Mouse (Mus musculus) E14TG2a.4 (cell line): ENCODE results near the gene Cct8.
A peak's percentile ranks its signal among the peaks of the same experiment; 100 is the strongest.

ENCODE experiments used
- H3K27me3 ChIP-seq: 2 replicates; pipeline ENCODE4 v1.6.1; 2014; ENCODE audit warnings: low read length, control low read depth; ENCODE audit not compliant: insufficient read depth
- H3K36me3 ChIP-seq: 2 replicates; pipeline ENCODE4 v1.6.1; 2014; ENCODE audit warnings: low read length, control low read depth; ENCODE audit not compliant: insufficient read depth
- H3K4me1 ChIP-seq: replicated peaks from 2 replicates; pipeline ENCODE4 v1.6.1; 2014; ENCODE audit warnings: low read depth, low read length, control low read depth
- H3K4me3 ChIP-seq: replicated peaks from 2 replicates; pipeline ENCODE4 v1.5.1; 2014; ENCODE audit warnings: mild to moderate bottlenecking, low read length
- H3K9me3 ChIP-seq: 2 replicates; pipeline ENCODE4 v1.6.1; 2014; ENCODE audit warnings: low read length, control low read depth
- CTCF ChIP-seq: conservative IDR thresholded peaks from 2 replicates; pipeline ENCODE4 v1.5.1; 2014; ENCODE audit warnings: low read length
- NANOG ChIP-seq: IDR thresholded peaks from 2 replicates; pipeline ENCODE4 v1.6.1; 2014; ENCODE audit warnings: borderline replicate concordance, low read length, mixed read lengths
- POU5F1 ChIP-seq: IDR thresholded peaks from 2 replicates; pipeline ENCODE4 v1.6.1; 2014; ENCODE audit warnings: low read length, borderline replicate concordance

Cct8 gene

DNA sequence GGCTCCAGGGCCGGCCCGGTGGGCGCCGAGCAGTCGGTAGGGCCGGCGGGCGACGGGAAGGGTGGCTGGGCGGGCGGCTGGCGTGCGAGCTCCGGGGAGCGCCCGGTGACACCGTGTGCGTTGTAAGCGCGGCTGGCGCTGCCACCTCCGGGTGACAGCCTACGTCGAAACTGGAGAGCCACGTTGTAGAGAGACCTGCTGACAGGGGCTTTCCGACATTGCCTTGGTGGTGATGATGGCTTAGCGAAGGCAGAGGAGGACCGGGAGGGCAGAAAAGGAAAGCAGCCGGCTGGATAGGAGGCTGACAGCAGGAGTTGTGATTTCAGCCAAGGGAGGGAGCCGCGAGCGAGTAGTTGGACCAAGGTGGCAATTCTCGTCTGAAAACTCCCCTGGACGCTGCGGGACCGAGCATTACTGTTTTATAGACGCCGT is 40.5 kb downstream of the Cct8 start:
- Histone ChIP-seq H3K4me3 (peak overlapping the region; percentile 95), H3K4me1 (peaks cover 32% of the 10 kb centered on the region), H3K9me3 (no peaks in the 10 kb centered on the region), H3K27me3 (peaks cover 11% of the 10 kb centered on the region), H3K36me3 (peaks cover 12% of the 10 kb centered on the region)
- TF ChIP-seq CTCF, result no peak
- TF ChIP-seq POU5F1, result no peak
- TF ChIP-seq NANOG, result no peak

DNA sequence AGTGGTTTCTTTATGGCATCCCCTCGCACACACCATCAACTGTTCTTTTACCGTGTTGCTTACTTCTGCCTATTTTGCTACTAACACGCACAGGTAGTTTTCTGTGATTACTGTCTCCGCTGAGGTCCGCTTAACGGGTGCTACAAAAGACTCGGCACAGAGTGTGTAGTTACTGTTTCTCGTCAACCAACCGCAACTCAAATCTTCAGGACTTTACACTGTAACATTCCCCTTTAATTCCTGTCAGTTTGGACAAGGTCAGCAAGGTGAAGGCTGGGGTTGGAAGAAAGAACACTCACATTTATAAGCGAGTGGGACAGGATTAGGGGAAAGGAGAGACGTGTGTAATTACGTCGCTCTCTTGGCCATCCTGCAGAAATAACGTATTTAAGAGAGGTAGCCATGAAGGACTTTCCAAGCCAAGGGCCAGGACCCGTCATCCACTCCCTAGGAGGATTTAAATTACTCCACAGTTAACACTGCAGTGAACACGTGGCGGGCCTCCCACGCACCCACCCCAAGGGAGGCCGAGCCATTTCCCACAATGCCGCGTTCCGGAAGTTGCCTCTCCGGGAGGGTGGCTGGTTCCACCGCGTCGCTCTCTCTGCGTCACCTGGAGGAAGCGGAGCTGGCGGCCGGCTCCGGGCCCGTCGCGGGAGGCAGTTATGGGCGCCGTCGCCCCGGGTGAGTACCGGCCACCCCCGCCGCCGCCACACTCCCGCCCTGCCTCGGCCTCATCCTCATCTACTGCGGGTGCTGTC is 41.1 kb downstream of the Cct8 start, which contains the start of gene Usp16:
Gene Usp16 (plus strand): TSS at position 285 of the 761 bp plus-strand sequence.
- peak within 1 kb of the TSS; percentile 95 for H3K4me3 ChIP-seq
- H3K36me3 ChIP-seq, result peaks cover 6% of the 10 kb centered on the region
- H3K4me1 ChIP-seq, result peaks cover 32% of the 10 kb centered on the region
- no peaks in the 10 kb centered on the region for H3K9me3 ChIP-seq
- peaks cover 11% of the 10 kb centered on the region for H3K27me3 ChIP-seq
- no peak for TF ChIP-seq CTCF
- TF ChIP-seq NANOG, result no peak
- TF ChIP-seq POU5F1, result no peak

DNA sequence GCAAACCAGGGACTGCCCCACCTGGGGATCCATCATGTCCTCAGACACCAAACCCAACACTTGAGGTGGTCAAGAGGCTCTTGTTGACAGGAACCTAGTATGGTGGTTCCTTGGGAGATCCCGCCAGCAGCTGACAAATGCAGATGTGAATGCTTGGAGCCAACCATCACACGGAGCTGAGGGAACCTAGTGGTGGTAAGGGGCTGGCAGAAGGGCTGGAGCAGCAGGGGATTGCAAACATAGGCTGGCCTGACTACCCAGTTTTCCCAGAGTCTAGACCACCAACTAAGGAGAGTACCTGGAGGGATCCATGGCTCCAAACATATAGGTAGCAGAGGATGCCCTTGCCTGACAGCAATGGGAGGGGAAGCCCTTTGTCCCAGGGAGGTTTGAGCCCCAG is 42.4 kb downstream of the Cct8 start:
- TF ChIP-seq NANOG, result no peak
- no peak for TF ChIP-seq CTCF
- no peak for TF ChIP-seq POU5F1
- no peaks in the 10 kb centered on the region for H3K36me3 ChIP-seq

DNA sequence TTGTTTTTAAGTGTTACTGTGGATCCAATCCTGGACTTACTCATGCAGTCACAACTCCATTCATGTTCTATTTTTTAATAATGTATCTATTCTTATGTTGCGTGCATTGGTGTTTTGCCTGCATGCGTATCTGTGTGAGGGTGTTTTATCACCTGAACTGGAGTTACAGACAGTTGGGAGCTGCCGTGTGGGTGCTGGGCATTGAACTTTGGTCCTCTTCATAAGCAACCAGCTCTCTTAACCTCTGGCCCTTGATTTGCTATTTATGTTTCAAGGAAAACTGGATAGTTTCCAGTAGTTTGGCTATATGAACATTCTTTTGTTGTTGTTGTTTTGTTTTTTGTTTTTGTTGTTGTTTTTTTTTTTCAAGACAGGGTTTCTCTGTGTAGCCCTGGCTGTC is 50.1 kb downstream of the Cct8 start:
- Histone ChIP-seq H3K9me3 (no peaks in the 10 kb centered on the region), H3K4me1 (peaks cover 20% of the 10 kb centered on the region), H3K36me3 (no peaks in the 10 kb centered on the region), H3K27me3 (peaks cover 6% of the 10 kb centered on the region), H3K4me3 (no peak overlapping the region)
- TF ChIP-seq NANOG (no peak), CTCF (no peak), POU5F1 (no peak)

More for the DNA sequence above, 42.4 kb downstream of the Cct8 start:
- H3K27me3 ChIP-seq, result peaks cover 11% of the 10 kb centered on the region
- H3K9me3 ChIP-seq, result no peaks in the 10 kb centered on the region
- no peak overlapping the region for H3K4me3 ChIP-seq
- peaks cover 32% of the 10 kb centered on the region for H3K4me1 ChIP-seq

DNA sequence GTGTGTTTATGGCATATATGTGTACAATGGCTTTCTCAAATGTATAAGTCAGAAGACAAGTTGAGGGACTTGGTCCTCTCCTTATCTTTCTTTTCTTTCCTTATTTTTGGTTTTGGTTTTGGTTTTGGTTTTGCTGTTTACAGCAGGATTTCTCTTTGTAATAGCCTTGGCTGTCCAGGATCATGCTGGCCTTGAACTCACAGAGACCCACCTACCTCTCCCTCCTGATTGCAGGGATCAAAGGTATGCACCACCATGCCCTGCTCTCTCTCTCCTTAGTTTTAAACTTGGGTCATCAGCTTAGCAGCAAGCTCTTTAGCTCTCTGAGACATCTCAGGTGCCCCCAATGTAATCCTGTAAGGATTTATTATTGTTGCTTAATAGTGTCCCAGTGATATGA is 50.6 kb downstream of the Cct8 start:
- H3K36me3 ChIP-seq, result no peaks in the 10 kb centered on the region
- H3K4me3 ChIP-seq, result no peak overlapping the region
- H3K4me1 ChIP-seq, result peaks cover 20% of the 10 kb centered on the region
- no peak for TF ChIP-seq CTCF
- TF ChIP-seq POU5F1, result no peak
- TF ChIP-seq NANOG, result no peak
- peaks cover 6% of the 10 kb centered on the region for H3K27me3 ChIP-seq
- H3K9me3 ChIP-seq, result no peaks in the 10 kb centered on the region

DNA sequence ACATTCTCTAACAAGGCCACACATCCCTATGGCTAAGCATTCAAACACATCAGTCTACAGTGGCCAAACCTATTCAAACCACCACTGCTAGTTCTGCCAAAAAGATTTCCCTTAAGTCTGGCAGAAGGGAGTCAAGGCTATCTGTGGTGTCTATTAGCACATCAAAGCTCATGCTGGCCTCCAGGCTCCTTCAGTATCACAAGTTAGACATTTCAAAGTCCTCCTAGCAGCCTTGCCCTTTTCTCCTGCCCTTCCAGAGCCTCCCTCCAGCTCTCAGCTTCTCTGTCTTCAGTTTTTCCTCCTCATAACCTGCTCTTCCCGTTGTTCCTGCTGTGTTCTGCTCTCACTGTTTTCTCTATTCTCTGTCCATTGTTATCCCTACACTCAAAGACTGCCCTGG is 51.6 kb downstream of the Cct8 start:
- H3K36me3 ChIP-seq, result no peaks in the 10 kb centered on the region
- no peaks in the 10 kb centered on the region for H3K9me3 ChIP-seq
- no peak for TF ChIP-seq NANOG
- TF ChIP-seq CTCF, result no peak
- no peak for TF ChIP-seq POU5F1

DNA sequence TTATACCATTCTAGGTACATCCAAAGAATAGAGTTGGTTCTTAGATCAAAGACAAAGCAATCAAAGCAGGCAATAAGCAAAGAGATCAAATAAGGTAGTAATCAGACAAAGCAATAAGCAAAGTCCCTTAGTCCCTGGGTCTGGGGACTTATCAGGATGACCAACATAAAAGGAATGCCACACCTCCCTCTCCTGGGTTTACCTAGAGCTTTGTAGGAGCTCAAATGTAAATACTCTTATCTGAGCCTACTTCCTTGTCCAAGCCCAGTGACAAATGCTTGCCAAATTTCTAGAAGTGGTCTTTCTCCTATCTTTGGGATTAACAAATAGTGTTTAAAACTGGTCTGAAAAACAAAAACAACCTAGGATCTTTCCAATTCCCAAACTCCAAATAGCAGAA is 52.4 kb downstream of the Cct8 start:
- Histone ChIP-seq H3K4me1 (peaks cover 33% of the 10 kb centered on the region), H3K36me3 (no peaks in the 10 kb centered on the region), H3K27me3 (peaks cover 6% of the 10 kb centered on the region), H3K4me3 (no peak overlapping the region), H3K9me3 (no peaks in the 10 kb centered on the region)
- TF ChIP-seq NANOG (no peak), POU5F1 (no peak), CTCF (no peak)

More for the DNA sequence above, 51.6 kb downstream of the Cct8 start:
- Histone ChIP-seq H3K4me1 (peaks cover 27% of the 10 kb centered on the region), H3K27me3 (peaks cover 6% of the 10 kb centered on the region), H3K4me3 (no peak overlapping the region)

DNA sequence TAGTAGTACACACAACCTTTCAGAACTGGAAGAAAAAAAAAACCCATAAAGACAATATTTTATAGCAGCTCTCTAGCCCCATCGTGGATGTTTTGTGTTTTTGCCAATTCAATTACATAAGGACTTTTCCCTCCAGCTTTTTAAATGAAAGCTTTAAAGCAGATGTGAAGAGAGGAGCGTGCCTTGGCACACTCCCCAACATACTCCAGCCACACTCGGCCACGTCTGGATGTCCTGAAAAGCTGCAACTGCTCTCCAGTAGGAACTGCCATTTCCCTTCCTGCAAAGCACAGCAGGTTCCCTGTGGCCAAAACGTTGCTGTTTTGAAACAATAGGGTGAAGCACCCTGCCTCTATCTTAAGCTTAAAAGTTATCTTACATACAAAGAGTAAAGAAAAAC is 53.4 kb downstream of the Cct8 start:
- Histone ChIP-seq H3K4me1 (peaks cover 34% of the 10 kb centered on the region), H3K36me3 (no peaks in the 10 kb centered on the region), H3K4me3 (no peak overlapping the region), H3K27me3 (peaks cover 6% of the 10 kb centered on the region), H3K9me3 (no peaks in the 10 kb centered on the region)
- TF ChIP-seq POU5F1 (no peak), CTCF (no peak), NANOG (no peak)
